Mouse (Mus musculus) embryonic facial prominence, embryonic 10.5 days (tissue): ENCODE data around the gene Fgfr2. TPM values are rescaled to one million over a fixed set of nuclear protein-coding genes. Genes with fewer than 3 reads are reported as not detected.

ENCODE experiments used
- DNase-seq: peaks from one replicate; pipeline ENCODE4 v3.0.0-alpha.2; 2017; ENCODE audit warnings: low spot score
- H3K27ac ChIP-seq: fragments of 300-500 bp; sonication (generic); replicated peaks from 2 replicates; pipeline ENCODE4 v1.5.1; 2016; ENCODE audit warnings: mild to moderate bottlenecking
- H3K27me3 ChIP-seq: fragments of 300-500 bp; sonication (generic); replicated peaks from 2 replicates; pipeline ENCODE4 v1.6.1; 2016; ENCODE audit warnings: low read depth, mild to moderate bottlenecking; ENCODE audit not compliant: poor library complexity, severe bottlenecking
- H3K36me3 ChIP-seq: fragments of 300-500 bp; sonication (generic); replicated peaks from 2 replicates; pipeline ENCODE4 v1.6.1; 2016; ENCODE audit warnings: mild to moderate bottlenecking, moderate library complexity
- H3K4me1 ChIP-seq: fragments of 300-500 bp; sonication (generic); 2 replicates; pipeline ENCODE4 v1.6.1; 2016
- H3K4me3 ChIP-seq: fragments of 300-500 bp; sonication (generic); 2 replicates; pipeline ENCODE4 v1.5.1; 2016; ENCODE audit warnings: mild to moderate bottlenecking, moderate library complexity
- H3K9me3 ChIP-seq: fragments of 300-500 bp; sonication (generic); 2 replicates; pipeline ENCODE4 v1.6.1; 2016; ENCODE audit warnings: mild to moderate bottlenecking
- WGBS: fragments of 180-500 bp; shearing (Covaris S2); methylation state at CpG from one replicate; pipeline ENCODE4 v1.1.7; 2016; 5-methylcytosine and 5-hydroxymethylcytosine counted together
- polyA plus RNA-seq: library from polyadenylated mRNA; unstranded; fragments of >200 nt; fragmentation: Nextera tagmentation; extraction: Ambion mirVana; gene quantifications from 2 replicates; pipeline ENCODE4 v1.2.1, GENCODE M21; 2016

Gene Fgfr2
- polyA plus RNA-seq, 1 experiment from 2014 or later: 74.3 TPM

DNA sequence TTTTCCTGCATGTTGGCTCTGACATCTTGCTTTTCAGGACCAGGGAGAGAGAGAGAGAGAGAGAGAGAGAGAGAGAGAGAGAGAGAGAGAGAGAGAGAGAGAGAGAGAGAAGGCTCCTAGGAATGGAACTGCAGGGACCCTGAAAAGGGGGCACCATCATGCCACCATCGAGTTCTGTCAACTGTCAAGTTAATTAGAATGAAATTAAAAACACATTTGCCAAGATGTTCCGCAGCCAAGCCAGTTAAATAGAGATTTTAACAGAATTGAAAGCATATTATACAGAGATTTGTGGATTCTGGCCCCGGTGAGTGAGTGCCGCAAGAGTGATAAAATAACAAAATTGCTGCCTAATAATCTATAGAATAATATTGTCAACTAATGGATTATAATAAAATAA is 1400.8 kb downstream of the Fgfr2 start:
- H3K27ac ChIP-seq: no peak overlapping the region
- 29% methylated on average over 4 of the region's 4 CpGs for WGBS
- no peaks in the 10 kb centered on the region for H3K36me3 ChIP-seq
- no peak for DNase-seq
- no peak overlapping the region for H3K4me3 ChIP-seq
- H3K4me1 ChIP-seq: peaks cover 20% of the 10 kb centered on the region
- H3K27me3 ChIP-seq: peaks cover 48% of the 10 kb centered on the region
- H3K9me3 ChIP-seq: no peaks in the 10 kb centered on the region

DNA sequence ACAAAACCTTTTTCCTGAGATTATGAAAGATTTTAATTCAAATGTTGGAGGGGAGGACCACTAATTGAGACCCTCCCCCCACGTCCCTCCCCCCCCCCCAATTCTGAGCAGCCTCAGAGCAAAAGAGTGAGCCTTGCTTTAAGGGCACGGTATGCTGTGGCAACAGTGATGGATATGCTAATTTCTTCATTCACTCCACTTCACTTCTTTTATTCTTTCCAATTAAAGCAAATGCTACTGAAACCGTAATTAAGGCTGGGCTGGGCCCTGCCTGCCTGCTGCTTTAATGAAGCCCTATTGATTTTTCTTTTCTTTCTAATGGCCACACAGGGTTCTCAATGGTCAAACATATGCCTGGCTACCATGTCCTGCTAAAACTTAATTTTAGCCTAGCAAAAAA is 1404.9 kb downstream of the Fgfr2 start:
- 31% methylated on average over 3 of the region's 3 CpGs for WGBS
- no peaks in the 10 kb centered on the region for H3K9me3 ChIP-seq
- peaks cover 53% of the 10 kb centered on the region for H3K27me3 ChIP-seq
- DNase-seq: no peak
- H3K36me3 ChIP-seq: no peaks in the 10 kb centered on the region
- H3K27ac ChIP-seq: no peak overlapping the region
- H3K4me3 ChIP-seq: no peak overlapping the region
- H3K4me1 ChIP-seq: peaks cover 20% of the 10 kb centered on the region

DNA sequence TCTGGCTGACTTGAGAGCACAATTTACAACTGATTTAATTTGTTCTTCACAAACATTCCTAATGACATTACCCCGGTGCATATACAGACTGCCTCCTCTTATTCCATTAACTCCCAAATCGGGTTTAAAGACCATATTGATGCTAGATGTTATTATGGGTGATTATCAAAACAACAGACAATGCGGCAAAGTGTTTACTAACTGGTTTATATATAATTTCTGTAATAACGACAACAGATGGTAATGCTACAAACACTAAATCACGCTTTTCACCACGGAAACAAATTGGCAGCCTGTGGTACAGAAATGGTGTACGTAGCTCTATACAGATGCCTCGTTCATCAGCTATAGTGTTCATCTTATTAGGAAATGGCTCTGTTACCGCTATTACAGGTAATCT is 1410.1 kb downstream of the Fgfr2 start:
- Histone ChIP-seq H3K4me1 (peaks cover 13% of the 10 kb centered on the region; the same call in 1 of the 2 replicates), H3K4me3 (no peak overlapping the region), H3K27ac (no peak overlapping the region), H3K9me3 (no peaks in the 10 kb centered on the region), H3K36me3 (no peaks in the 10 kb centered on the region), H3K27me3 (peaks cover 30% of the 10 kb centered on the region; the same call in 1 of the 2 replicates)
- 85% methylated on average over 9 of the region's 9 CpGs for WGBS
- no peak for DNase-seq

DNA sequence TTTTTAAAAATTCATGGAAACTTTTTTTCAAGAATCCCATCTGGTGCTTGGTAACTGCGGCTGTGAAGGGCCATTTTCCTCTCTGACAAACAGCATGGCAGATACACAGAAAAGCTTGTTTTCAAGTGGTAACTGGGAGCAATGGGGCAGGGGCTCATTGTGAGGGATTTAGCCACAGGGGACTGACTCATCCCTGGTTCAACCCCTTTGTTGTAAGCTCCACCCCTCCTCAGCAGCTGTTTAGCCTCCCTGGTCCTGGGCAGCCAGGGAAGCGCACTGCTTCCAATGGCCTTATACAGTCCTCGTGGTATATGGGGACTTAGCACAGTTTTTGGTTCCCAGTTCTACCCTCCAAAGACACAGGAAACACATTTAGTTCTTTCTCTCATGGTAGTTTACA is 1426.3 kb downstream of the Fgfr2 start:
- no peaks in the 10 kb centered on the region for H3K27me3 ChIP-seq
- 19% methylated on average over 3 of the region's 3 CpGs for WGBS
- DNase-seq: peak; percentile 36

DNA sequence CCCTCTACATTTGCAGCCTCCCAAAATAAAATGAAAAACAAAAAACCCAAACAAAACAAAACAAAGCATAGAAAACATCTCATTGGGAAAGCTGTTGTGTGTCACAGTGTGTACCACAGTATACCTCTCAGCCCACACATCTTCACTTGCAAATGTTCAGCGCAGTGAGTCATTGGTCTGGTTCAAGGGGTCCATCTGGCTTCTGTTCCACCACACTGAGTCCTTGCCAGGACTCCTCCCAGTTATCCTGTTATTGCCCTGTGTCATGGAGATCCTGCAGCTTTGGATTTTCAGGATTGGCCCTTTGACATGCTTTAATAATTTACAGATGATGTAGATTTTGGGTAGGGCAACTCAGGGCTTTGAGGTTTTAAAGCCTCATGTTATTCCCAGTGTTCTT is 1435.8 kb downstream of the Fgfr2 start:
- no peak for DNase-seq
- 88% methylated on average over 1 of the region's 1 CpGs for WGBS
- Histone ChIP-seq H3K27me3 (0 out of 2 replicates have a peak, but pooled peaks cover 3% of the 10 kb centered on the region), H3K27ac (no peak overlapping the region), H3K9me3 (no peaks in the 10 kb centered on the region), H3K4me3 (no peak overlapping the region), H3K4me1 (no peaks in the 10 kb centered on the region), H3K36me3 (no peaks in the 10 kb centered on the region)

More for the DNA sequence above, 1426.3 kb downstream of the Fgfr2 start:
- H3K9me3 ChIP-seq: no peaks in the 10 kb centered on the region
- H3K36me3 ChIP-seq: no peaks in the 10 kb centered on the region
- no peak overlapping the region for H3K27ac ChIP-seq
- 0 out of 2 replicates have a peak, but pooled peaks cover 3% of the 10 kb centered on the region for H3K4me1 ChIP-seq
- no peak overlapping the region for H3K4me3 ChIP-seq

DNA sequence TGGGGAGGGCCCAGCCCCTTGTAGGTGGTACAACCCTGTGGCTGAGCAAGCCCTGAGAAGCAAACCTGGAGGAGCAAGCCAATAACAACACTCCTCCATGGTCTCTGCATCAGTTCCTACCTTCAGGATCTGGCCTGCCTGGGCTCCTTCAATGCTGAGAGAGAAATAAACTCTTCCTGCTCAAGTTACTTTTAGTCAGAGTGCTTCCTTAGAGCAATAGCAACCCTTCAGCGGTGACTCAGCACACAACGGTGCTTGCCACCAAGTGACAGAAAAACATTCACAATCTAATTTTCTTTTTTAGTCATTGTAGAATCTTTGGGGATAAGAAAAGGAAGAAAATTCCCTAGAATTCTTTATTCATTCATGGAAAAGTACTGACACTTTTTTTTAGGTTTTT is 1446.0 kb downstream of the Fgfr2 start:
- H3K27ac ChIP-seq: no peak overlapping the region
- peaks cover 5% of the 10 kb centered on the region; the same call in 1 of the 2 replicates for H3K4me1 ChIP-seq
- no peak overlapping the region for H3K4me3 ChIP-seq
- H3K27me3 ChIP-seq: 0 out of 2 replicates have a peak, but pooled peaks cover 3% of the 10 kb centered on the region
- no peaks in the 10 kb centered on the region for H3K9me3 ChIP-seq
- WGBS: 97% methylated on average over 2 of the region's 2 CpGs
- no peak for DNase-seq
- no peaks in the 10 kb centered on the region for H3K36me3 ChIP-seq

DNA sequence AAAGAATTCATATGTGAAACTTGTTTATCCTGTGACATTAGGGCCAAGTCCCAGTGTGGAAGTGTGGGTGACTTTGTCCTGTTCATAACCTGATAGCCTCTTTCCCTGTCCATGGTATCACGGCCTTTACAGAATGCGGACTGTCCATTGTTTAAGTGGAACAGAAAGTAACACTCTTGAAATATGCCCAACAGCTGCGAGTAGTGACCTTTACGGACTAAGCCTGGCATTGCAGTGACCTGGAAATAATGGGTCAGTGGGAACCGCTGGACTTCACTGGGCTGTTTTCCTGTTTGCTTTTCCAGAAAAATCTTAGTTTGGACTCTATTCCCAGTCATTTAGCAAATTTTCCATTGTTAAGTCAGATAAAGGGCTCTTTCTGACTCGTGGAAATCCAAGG is 1452.6 kb downstream of the Fgfr2 start:
- H3K4me3 ChIP-seq: no peak overlapping the region
- H3K9me3 ChIP-seq: no peaks in the 10 kb centered on the region
- WGBS: 49% methylated on average over 6 of the region's 6 CpGs
- 0 out of 2 replicates have a peak, but pooled peaks cover 3% of the 10 kb centered on the region for H3K27me3 ChIP-seq
- no peak for DNase-seq
- no peaks in the 10 kb centered on the region for H3K36me3 ChIP-seq
- H3K4me1 ChIP-seq: peaks cover 15% of the 10 kb centered on the region; the same call in 1 of the 2 replicates
- H3K27ac ChIP-seq: no peak overlapping the region

DNA sequence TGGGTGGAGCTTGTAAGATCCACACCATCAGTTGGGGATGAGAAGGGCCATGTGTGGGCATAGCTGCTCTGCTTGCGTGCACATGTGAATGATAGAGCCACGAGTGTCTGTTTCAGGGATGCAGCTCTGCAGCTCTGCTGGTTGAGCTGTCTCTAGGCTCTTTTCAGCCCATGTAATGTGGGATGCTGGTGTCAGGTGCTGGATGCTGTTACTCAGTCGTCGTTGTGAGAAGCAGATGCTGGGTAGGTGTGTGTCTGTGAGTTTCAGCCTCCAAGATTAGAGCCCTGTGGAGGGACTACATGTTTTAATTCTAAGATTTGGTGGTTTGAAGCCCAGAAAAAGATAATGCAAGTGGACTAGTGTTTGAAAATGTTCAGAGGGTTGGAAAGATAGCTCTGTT is 1453.8 kb downstream of the Fgfr2 start:
- Histone ChIP-seq H3K36me3 (no peaks in the 10 kb centered on the region), H3K27me3 (0 out of 2 replicates have a peak, but pooled peaks cover under 1% of the 10 kb centered on the region), H3K9me3 (no peaks in the 10 kb centered on the region), H3K4me1 (peaks cover 15% of the 10 kb centered on the region; the same call in 1 of the 2 replicates), H3K27ac (no peak overlapping the region), H3K4me3 (no peak overlapping the region)
- 88% methylated on average over 4 of the region's 4 CpGs for WGBS
- no peak for DNase-seq

DNA sequence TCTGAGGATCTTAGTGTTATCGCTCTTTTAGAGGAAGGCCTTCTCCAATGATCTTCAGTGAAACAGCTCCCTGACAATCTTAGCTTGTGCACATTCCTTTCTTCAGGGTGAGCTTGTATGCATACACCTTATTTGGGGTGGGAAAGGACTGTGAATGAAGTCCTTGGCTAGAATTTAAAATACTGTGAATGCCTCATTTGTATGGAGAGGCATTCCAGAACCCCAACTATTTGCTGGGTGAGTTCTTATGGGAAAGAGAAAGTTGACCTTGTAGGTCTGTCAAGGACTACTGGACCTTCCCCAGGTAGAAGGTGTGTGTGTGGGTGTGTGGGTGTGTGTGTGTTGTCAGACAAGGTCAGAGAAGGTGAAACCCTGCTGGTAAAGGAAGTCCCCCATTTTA is 1462.4 kb downstream of the Fgfr2 start:
- H3K36me3 ChIP-seq: no peaks in the 10 kb centered on the region
- H3K27ac ChIP-seq: no peak overlapping the region
- no peak for DNase-seq
- H3K4me3 ChIP-seq: no peak overlapping the region
- no peaks in the 10 kb centered on the region for H3K9me3 ChIP-seq
- H3K4me1 ChIP-seq: no peaks in the 10 kb centered on the region
- 100% methylated on average over 1 of the region's 1 CpGs for WGBS
- no peaks in the 10 kb centered on the region; the same call in 1 of the 2 replicates for H3K27me3 ChIP-seq

DNA sequence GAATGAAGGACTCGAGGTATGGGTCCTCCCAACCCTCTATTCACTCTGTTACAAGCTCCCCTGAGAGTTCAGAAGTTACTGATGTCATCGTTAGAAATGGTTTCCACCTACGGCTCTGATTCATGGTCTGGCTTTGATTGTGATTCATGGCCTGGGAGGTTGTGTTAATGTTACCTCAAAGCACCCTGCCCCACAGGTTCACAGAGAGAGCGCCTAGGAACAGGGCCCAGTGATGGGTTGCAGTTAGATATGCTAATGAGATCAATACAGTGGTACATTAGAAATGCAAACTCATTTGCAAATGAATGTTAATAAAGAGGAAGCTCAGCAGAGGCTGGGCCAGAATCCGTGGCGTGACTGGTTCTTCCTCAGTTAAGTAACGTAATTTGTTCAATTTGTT is 1467.1 kb downstream of the Fgfr2 start:
- 69% methylated on average over 7 of the region's 7 CpGs for WGBS
- no peak overlapping the region for H3K4me3 ChIP-seq
- H3K36me3 ChIP-seq: no peaks in the 10 kb centered on the region

DNA sequence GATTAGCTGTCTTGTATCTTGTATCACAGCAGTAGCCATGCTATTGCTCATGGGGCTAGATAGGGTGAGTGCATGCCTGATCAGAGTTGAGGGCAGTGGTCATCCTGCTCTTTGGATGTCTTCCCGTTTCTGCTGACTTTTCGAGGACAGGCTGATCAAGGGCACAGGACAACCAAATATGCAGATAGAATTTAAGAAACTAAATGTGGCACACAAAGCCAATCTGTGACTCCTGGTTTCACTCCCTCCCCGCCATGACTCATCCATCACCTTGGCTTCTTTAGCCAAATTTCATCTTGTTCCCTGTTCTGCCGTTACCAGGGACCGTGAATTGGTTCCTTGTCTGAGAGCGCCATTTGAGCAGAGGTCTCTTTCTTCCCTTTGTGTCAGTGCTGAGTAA is 1469.7 kb downstream of the Fgfr2 start:
- Histone ChIP-seq H3K4me3 (no peak overlapping the region), H3K4me1 (peaks cover 29% of the 10 kb centered on the region), H3K36me3 (no peaks in the 10 kb centered on the region), H3K9me3 (no peaks in the 10 kb centered on the region), H3K27ac (no peak overlapping the region), H3K27me3 (peaks cover 35% of the 10 kb centered on the region)
- DNase-seq: no peak
- 91% methylated on average over 6 of the region's 6 CpGs for WGBS

More for the DNA sequence above, 1467.1 kb downstream of the Fgfr2 start:
- Histone ChIP-seq H3K9me3 (no peaks in the 10 kb centered on the region), H3K27ac (no peak overlapping the region), H3K4me1 (peaks cover 15% of the 10 kb centered on the region), H3K27me3 (peaks cover 20% of the 10 kb centered on the region)
- DNase-seq: no peak

DNA sequence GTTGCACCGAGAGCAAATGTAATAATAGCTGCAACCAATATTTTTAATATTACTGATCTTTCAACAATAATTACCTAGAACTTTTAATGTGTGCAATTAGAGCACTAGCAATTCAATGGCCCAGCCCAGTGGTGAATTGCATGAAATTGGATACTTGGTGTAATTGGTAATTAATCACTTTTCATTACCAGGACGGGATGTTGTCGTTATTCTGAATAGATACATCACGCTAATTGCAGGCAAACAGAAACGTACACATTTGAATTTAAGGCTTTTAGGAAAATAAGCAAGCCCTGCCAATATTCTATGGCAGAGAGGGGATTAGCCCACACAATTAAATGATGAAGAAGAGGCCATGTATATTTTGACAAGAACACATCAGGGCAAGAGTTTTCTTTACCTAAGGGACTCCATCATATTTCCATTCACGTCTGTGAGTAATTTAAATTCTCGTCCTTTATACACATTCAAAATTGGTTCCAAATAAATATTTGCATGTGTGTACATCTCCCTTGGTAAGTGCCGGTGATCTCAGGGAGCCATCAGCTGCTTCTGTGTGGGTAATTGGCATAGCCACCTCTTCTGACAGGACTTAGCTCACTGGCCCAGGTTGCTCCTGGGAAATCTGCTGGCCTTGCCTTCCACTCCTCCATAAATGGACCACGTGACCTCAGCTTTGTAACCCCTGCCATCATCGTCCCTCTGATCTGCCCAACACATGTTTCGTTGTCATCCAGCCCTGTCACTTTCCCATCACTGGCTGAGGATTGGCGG is 1471.0 kb downstream of the Fgfr2 start:
- peaks cover 41% of the 10 kb centered on the region for H3K27me3 ChIP-seq
- peaks cover 42% of the 10 kb centered on the region for H3K4me1 ChIP-seq
- no peak overlapping the region for H3K27ac ChIP-seq
- H3K36me3 ChIP-seq: no peaks in the 10 kb centered on the region
- H3K4me3 ChIP-seq: no peak overlapping the region
- H3K9me3 ChIP-seq: no peaks in the 10 kb centered on the region
- WGBS: 61% methylated on average over 12 of the region's 12 CpGs
- DNase-seq: no peak

DNA sequence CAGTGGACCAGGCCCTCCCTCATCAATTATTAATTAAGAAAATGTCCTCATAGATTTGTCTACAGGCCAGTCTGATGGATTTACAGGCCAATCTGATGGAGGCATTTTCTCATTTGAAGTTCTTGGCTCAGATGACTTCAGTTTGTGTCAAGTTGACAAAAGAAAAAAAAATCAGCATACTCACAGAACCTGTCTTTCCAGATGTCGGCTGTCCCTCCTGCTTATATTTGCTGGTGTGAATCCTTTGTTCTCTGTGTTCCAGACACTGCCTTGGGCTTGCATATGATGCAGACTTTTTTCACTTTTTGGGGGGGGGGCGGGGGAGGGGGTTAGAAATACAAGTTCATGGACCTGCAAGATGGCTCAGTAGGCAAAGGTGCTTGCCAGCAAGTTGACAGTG is 1472.9 kb downstream of the Fgfr2 start:
- DNase-seq: no peak
- Histone ChIP-seq H3K36me3 (no peaks in the 10 kb centered on the region), H3K4me3 (no peak overlapping the region), H3K4me1 (peaks cover 42% of the 10 kb centered on the region), H3K9me3 (no peaks in the 10 kb centered on the region), H3K27ac (no peak overlapping the region), H3K27me3 (peaks cover 59% of the 10 kb centered on the region)
- WGBS: 57% methylated on average over 2 of the region's 2 CpGs
